Mouse (Mus musculus): Measurements from ENCODE around the gene Ifitm6.
"Not testable (repeated sequence)": the region's sequence is repeated elsewhere in the genome, so short reads cannot be mapped to it uniquely, and the experiment has no call there.

Gene Ifitm6

DNA sequence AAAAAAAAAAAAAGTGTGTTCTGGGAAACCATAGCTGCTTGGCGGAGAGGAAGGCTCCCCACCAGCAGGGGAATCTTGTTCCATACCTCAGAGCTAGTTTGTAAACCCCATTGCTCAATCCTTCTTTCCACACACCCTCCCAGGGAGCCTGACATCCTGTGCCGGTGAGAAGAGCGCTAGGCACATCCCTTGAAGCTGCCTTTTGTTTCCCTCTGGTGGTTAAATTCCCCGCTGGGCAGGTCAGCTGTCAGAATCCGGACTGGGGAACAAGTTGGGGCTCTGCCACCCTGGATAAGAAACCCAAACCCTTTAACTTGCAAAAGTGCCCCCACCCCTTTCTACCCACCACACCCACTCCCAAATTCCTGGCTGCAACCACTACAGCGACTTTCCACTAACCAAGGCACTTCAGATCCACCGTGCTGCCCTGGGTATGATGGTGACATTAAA, 9.4 kb downstream of the Ifitm6 start:
- no peak for DNase-seq (ENCODE audit: low spot score)

DNA sequence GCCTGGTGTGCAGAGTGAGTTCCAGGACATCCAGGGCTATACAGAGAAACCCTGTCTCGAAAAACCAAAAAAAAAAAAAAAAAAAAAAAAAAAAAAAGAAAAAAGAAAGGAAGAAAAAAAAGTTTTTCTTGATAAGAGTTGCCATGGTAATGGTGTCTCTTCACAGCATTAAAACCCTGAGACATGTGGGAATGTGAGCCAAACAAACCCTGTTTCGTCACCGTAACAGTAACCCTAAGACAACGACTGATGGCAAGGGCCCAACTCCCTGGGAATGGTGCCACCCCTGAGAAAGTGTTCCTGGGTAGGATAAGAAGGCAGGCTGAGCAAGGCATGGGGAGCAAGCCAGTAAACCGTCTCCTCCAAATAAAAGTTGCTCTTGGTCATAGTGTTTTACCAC, 10.8 kb downstream of the Ifitm6 start:
- DNase-seq (ENCODE audit: low spot score), result no peak

DNA sequence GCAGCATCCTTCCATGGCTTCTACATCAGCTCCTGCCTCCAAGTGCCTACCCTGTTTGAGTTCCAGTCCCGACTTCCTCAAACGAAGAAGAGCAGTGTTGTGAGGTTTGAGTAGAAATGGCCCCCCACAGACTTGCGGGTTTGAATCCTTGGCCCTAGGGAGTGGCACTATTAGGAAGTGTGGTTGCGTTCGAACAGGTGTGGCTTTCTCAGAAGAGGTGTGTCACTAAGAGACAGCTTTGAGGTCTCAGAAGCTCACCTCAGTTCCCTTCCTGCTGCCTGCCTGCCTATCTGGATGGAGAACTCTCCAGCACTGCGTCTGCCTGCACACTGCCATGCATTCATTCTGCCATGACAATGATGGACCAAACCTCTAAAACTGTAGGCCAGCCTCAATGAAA, 11.3 kb downstream of the Ifitm6 start:
- DNase-seq (ENCODE audit: low spot score), result no peak

DNA sequence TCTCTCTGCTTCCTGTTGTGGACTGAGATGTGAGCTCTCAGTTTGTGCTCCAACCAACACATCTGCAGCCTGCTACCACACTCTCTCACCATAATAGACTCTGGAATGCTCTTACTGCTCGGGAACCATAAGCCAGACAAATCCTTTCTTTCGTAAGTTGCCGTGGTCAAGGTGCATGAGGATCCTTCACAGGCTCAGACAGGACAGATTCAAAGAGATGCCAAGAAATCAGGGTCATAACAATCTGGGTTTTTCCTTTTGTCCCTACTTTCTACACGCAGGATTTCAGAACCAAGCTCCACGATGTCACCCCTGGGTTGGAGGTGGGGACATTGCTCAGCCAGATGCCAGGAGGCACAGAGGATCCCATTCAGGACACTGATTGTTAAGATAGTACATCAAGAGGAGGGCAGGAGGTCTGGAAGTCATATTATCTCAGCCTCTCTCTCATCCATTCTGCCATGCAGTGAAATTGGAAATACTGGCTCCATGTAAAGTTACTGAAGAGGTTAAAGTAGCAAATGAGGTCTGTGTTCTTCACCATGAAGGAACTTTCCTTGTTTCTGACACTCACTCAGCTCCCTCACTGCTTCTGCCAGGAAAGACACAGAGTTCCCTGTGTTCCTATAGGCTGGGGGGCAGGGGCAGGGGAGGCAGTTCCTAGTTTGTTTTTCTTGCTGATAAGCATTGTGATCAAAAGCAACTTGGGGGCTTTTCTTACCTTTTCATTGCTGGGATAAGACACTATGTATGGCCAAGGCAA, 14.3 kb downstream of the Ifitm6 start:
- no peak for DNase-seq (ENCODE audit: low spot score)

DNA sequence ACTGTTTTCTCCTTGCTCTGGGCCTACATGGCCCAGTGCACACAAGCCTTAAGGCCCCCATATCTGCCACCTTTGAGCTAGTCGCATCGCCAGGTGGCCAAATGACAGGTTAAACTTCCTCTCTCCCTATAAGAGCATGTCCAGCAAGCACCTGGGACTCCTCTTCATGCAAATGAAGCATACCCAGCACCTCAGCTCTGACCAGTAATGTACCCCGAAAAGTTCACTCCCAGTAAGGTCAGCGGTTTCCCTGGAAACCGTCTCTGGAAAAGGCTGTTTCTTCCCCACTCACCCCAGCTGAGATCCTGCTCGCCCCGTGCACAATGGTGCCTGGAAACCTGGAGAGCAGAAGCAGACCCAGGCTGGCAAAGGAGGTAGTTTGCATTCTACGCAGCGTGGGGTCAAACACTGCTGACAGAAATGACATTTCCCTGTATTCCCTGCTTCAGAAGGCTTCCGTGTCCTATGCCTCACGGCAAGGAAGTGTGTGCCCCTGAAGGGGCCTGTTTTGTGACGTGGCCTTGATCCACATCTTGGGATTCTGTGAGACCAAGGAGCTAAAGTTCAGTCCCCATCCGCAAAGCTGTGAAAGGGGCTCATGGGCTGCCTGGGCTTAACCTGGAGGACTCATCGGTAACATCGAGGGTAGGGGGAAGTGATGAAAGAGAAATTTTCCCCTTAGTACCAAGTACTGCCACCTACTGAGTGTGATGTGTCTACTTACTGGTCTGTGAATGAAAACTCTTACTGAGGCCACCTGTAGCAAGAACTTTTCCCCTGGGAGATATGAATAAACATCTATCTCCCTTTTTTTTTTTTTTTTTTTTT, 16.6 kb downstream of the Ifitm6 start:
- DNase-seq (ENCODE audit: low spot score), result no peak

DNA sequence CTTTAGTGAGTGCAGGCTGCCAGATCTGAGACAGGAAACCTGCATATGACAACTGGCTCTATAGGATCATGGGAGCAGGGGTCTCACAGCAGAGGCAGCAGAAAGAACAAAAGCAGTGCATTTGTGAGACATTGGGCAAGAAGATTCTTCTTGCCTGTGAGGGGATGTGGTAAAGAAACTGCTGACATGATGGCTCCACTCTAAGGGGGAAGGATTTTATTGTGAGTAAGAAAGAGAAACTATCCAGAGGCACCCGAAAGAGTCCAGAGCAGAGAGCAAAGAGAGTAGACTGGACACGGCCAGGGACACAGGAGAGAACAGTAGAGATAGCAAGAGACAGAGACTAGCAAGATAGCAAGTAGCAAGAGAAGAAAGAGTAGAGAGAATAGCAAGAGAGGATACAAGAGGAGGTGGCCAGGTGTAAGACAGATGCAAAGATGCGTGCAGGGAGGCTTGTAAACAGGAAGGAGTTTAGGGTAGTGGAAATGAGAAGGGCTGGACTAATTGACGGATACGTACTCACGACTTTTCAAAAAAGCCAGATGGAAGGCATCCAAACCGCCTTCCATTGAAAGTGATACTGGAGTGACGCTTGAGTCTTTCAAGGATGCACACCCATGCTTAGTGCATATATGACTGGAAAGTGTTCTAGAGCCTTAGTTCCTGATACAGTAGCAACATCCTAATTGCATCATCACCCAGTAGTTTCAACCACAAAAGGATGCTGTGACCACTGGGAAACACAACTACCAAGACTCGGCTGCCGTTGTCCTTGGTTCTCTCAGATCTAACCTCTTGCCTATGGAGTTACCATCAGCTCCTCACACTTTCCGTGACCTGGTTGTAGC, 18.6 kb downstream of the Ifitm6 start:
- DNase-seq (ENCODE audit: low spot score), result no peak

DNA sequence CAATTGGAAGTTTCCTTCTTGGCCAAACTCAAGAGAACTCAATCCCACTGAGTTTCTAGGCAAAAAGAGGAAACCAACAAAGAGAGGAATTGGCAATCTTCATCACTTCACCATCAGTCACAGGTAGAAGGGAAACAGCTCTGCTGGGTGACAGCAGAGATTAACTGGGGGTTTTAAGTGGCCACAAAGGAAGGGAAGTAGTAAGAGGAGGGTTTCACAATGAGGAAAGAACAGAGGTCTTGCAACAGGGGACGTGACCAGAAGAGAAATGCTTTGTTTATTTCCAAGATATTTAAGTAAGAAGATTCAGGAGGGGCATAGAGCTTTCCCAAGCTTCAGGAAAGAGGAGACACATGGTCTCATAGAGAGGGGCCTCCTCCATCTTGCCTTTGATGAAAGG, 19.9 kb downstream of the Ifitm6 start:
- no peak for DNase-seq (ENCODE audit: low spot score)

DNA sequence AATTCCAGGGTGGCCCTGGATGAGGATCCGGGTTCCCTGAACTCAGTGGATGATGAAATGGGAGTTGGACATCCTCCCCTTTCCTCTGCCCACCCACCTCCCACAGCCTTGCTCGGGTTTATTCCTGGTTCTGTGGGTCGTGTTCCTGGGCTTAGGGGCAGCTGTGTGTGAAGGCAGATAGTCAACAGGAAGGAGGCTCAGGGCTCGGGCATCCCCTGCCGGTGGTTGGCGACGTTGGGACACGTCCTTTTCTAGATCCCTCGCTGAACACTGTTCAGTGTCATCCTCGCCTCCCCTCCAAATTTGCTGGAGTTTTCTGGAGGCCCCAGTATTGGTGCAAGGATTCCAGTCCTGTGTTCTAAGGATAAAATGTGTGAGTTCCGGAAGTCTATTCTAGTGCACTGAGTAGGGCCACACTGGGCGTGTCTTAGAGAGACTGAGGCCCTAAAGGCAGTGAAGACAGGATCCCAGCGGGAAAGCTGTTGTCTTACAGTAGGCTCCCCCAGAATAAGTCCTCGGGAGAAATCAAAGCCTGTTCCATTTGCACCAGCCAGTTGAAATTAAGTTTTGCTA, 26.5 kb downstream of the Ifitm6 start:
- no peak for DNase-seq (ENCODE audit: low spot score)

DNA sequence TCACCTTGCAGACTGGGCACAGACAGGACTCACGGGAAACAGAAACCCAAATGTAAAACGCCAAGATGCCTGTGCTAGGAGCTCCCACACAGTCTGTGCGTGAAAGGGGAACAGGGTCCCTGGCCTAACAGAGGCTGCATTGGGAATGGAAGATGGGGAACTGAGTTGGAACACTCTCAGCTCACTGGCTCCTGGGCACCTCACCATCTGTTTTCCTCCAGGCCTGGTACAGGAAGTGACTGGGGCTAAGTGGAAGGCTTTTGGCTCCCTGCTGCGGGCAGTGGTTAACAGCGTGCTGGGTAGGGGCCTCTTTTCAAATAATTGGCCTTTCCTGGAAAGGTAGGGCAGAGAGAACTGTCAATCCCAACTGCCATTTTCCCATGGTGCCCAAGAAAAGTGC, 27.1 kb downstream of the Ifitm6 start:
- DNase-seq (ENCODE audit: low spot score), result no peak

DNA sequence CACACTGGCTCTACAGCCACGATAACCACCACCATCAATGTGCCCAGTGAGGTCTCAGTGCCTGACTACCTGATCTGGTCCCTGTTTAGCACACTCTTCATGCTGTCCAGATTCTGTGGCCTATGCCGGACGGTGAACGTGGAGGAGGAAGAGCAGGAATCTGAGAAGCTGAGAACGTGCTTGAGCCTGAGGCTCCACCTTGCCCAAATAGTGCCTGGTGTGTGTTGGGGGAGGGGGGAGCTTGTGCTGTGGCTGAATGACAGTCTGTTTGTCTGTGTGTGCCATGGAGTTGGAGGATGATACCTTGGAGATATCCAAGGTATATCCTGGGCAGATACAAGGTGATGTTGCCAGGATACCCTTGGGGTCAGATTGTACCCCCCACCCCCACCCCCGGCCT, 27.5 kb downstream of the Ifitm6 start:
- DNase-seq (ENCODE audit: low spot score), result no peak

DNA sequence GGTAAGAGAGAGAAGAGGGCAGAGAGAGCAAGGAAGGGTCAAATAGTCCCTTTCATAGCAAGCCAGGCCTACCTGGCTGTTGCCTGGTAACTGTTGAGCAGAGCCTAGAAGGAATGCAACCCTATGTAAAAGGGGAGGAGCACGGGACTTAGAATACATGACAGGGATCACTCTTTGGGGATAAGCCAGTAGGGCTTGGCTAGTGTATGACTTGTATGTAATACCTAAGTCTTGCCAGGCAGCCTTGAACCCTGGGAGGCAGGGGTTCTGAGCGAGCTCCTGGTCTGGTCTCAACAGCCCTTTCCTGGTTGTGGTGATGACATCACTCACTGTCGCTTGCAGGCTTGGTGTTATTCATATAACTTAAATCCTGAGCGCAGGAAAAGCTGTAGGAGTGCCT, 28.7 kb downstream of the Ifitm6 start:
- no peak for DNase-seq (ENCODE audit: low spot score)

DNA sequence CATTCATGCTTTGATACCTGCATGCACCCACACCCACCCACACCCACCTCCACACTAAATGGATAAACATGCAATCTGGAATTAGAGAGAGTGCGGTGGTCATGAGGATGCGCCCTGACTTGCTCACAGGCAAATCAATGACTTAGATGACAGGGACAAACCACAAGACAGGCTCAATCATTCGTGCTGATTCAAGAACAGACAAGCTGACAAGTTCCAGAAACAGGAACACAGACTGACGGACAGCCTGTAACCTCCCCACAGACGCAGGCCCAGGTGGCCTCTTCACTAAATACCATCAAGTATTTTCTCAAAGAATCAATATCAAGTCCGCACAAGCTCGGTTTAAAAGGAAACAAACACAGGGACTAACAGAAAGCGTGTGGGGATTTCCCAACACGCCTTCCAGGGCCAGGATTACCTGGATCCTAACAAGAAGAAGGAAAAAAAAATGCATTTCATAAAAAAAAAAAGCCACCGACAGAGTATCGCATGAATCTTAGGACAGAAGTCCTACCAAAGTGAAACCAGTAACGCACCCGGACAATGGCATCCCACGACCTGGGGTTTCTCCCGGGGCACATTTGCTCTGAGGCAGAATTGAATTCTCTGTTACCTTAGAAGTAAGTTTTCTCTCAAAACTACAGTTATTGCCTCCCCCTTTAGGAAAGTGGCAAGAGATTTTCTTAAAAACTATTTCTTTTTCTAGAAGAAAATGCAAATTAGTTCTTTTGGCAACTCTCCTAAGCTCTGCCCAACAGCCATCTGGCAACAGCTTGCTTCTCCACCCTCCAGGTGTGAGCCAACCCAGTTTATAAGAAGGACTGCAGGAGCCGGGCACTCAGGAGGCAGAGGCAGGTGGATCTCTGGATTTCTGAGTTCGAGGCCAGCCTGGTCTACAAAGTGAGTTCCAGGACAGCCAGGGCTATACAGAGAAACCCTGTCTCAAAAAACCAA, 30.3 kb downstream of the Ifitm6 start:
- DNase-seq (ENCODE audit: low spot score), result no peak

DNA sequence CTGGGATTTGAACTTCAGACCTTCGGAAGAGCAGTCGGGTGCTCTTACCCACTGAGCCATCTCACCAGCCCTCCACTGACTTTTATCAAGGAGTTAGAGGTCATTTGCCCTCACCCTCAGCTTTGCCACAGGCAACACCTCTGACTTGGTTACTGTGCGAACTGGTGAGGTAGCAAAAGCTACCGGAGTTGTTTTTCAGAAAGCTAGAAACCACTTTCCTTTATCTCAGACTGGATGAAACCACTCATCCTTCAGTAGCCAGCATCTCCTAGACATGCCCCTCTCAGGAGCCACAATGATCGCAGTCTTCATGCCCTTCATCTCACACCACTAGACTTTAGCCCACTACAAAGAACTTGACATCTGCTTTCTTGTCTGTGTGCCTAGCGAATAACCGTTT, 34.8 kb downstream of the Ifitm6 start:
- DNase-seq (ENCODE audit: low spot score), result no peak

DNA sequence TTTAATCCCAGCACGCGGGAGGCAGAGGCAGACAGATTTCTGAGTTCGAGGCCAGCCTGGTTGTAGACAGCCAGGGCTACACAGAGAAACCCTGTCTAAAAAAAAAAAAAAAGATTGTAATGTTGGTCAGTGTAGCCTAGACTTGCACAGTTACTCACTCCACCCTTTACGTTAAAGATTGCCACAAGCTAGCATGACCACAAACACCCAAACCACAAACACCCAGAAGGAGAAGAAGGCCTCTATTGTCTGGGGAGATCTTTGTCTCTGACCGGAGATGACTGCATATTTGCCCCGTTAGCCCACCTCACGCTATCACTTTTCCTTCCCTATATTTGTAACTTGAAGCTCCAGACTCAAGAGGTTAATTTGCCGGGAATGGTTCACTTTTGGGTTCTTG, 36.0 kb downstream of the Ifitm6 start:
- no peak for DNase-seq (ENCODE audit: low spot score)

DNA sequence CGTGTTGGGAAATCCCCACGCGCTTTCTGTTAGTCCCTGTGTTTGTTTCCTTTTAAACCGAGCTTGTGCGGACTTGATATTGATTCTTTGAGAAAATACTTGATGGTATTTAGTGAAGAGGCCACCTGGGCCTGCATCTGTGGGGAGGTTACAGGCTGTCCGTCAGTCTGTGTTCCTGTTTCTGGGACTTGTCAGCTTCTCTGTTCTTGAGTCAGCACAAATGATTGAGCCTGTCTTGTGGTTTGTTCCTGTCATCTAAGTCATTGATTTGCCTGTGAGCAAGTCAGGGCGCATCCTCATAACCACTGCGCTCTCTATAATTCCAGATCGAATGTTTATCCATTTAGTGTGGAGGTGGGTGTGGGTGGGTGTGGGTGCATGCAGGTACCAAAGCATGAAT, 41.0 kb downstream of the Ifitm6 start:
- DNase-seq (ENCODE audit: low spot score), result not testable (repeated sequence)

DNA sequence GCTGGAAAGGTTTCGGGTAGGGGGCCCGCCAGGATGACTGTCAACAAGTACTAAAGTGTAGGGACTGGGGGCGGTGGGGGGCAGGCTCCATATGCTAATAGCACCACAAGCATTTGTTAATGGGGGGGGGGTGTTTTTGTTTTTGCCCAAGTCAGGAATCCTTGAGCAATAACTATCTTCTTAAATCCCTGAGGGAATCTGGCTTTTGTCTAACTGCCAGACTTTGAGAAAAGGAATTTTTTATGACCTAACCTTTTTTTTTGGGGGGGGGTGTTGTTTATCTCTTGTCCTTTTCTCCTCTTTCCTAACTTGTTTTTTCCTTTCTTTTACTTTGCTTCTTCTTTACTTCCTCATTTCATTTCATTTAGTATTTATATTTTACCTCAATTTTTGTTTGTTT, 42.3 kb downstream of the Ifitm6 start:
- no peak for DNase-seq (ENCODE audit: low spot score)

DNA sequence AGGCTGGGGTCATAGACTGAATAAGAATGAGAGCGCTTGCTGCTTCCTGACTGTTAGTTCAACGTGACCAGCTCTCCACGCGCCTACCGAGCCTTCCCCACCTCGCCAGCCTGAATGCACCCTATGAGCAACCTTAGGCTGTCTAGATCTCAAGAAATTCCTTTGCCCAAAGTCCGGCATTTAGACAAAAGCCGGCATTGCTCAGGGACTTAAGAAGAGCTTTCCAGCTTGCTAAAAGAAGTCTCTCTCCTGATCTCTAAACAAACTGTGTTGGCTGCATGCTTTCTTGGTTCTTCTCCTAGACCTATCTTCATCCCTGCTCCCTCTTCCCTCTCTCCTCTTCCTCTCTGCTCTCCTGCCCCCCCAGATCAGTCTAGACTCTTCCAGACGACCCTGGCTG, 42.8 kb downstream of the Ifitm6 start:
- DNase-seq (ENCODE audit: low spot score), result no peak

DNA sequence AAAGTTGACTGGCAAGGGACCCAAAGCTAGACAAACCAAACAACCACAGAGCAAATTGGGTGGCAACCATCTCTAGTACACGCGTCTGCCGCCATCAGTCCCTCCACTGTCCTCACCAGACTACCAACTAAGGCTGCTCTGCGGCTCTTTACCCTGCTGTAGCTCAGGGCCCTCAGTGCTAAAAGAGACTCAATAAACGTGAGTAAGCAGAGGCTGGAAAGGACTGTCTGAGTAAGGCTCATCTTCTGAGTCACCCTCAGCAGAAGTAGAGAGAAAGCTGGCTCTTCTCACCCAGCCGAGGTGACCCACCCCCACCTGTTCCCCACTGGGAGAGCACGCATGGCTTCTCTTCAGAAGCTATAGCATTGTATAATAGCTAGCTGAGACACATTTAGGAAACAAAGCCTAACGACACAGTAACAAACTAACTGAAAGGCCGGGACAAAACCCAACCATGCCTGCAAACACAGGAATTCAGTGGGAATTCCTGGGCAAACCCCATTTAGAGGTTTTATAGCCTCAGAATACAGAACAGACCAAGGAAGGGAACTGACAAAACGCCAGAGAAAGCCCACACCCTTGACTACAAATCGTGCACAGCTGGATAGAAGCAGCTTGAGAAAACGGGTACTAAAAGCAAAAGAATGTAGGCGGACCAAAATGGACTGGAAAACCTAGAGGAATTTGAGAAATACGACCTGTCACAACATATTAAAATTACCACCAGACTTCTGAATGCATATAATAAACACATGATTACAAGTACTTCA, 44.1 kb downstream of the Ifitm6 start:
- DNase-seq (ENCODE audit: low spot score), result no peak

DNA sequence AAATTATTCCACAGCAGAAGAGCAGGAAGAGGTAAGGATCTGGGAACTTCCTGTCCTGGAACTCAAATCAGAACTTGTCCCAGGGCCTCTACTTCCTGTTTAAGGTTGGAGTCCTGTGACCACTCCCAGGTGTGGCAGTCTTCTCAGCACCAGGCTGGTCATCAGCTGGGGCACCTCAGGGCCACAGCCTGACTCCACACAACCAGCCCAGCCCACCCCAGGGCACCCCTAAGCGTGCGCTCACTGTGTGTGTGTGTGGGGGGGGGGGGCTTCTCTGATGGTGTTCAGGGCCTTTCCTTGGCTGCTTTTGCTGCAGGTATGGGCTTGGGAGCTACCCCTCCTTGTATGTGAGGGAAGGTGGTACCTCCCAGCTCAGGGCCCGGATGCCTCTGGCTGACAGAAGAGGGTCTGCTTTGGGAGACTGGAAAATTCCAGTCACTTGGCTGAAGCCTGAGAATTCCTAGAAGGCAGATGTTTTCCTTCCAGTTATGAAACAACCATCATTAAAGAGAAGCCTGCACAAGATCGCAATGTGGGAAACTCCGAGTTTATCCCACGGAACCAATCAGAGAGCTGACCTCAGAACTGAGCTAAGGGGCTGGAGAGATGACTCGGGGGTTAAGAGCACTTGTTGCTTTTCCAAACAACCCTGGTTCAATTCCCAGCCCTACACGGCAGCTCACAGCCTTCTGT, 46.1 kb downstream of the Ifitm6 start:
- no peak for DNase-seq (ENCODE audit: low spot score)

DNA sequence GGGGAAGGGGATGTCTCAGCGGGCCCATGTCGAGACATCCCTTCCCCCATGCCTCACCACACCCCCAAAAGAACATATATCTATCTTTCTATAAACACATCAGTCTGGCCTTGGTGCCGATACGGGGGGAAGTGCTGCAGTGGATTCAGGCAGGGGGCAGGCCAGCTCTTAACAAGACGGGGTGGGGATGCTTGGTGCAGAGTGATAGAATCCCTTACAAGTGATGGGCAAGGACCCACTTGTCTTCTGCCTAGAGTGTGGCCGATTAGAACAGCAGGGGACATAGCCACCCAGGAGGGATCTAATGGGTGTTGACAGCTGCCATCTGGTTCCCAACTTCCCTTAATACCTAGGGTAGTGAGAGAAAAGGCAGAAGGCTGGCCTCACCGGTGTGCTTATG, 46.8 kb downstream of the Ifitm6 start:
- DNase-seq (ENCODE audit: low spot score), result no peak

Measured in layer of hippocampus, adult 9-10 months (tissue).